Comparison of ENCODE assay signal across 26 mouse cellular contexts in the genomic region with DNA sequence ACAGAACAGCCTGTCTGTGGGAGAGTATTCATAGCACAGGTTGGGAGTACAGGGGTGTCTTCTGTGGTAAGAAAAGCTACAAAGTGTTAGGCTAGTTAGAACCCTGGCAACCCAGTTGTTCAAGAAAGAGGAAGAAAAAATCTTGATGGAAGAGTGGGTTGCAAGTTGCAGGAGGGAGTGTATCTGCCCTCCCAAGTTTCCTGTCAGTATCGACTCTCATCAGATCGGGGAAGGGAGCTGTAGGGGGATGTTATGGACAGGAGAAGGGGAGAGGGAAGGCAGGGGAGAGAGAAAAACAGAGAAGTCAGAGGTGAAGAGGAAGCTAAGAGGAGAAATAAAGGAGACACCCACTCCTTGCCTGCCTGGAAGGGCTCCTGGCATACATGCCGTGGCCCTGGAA. TPM values are rescaled to one million over a fixed set of nuclear protein-coding genes. Genes with fewer than 3 reads are reported as not detected.
DNase-seq lines count a peak whose midpoint lies in the region; ATAC-seq and TF ChIP-seq lines count a peak whose summit lies in the region.
"Had no signal": no experiment of that assay in that cellular context is flagged by ENCODE, and none has a peak within 500 bp of the region (broad histone marks: within the 10 kb centered on the region; RNA-seq: fewer than 3 reads in every experiment).

No protein-coding gene starts in this region.

- DNase-seq in limb, embryonic 10.5 days (ENCODE audit: low spot score): no peak
- DNase-seq in MEL (ENCODE audit: low read depth, low spot score) (peak; percentile 86), MEL-GATA-1-ER (ENCODE audit: extremely low read depth, low read depth) (peak; percentile 90)
- no peak for DNase-seq in embryonic facial prominence, embryonic 10.5 days (ENCODE audit: low spot score)
- DNase-seq: adrenal gland, postnatal 14 days; cerebellum, adult 11-12 months; cerebellum, adult 8-10 months; cerebellum, postnatal 10 days; cerebellum, postnatal 36 days; forebrain, postnatal 0 days; gastrocnemius, postnatal 14 days; heart, adult 2 months; heart, postnatal 14 days; heart, postnatal 4 days had no signal

- H3K9ac ChIP-seq in limb, embryonic 13.5 days: peak overlapping the region; percentile 4; the same call in 1 of the 2 replicates
- H3K9ac ChIP-seq in MEL (ENCODE audit: control insufficient read depth, low read depth, low read length, poor library complexity, severe bottlenecking): 0 out of 2 replicates have a peak overlapping the region, but pooled peaks have one; percentile 32
- H3K9ac ChIP-seq: embryonic facial prominence, embryonic 12.5 days; embryonic facial prominence, embryonic 15.5 days; forebrain, postnatal 0 days; hindbrain, embryonic 12.5 days; hindbrain, embryonic 15.5 days had no signal

- peaks cover 71% of the 10 kb centered on the region for H3K36me3 ChIP-seq in limb, embryonic 13.5 days
- peaks cover 80% of the 10 kb centered on the region for H3K36me3 ChIP-seq in limb, embryonic 10.5 days
- H3K36me3 ChIP-seq in MEL (ENCODE audit: control insufficient read depth in 1 of 2, insufficient read depth in 2 of 2, low read length in 2 of 2): peaks cover 0 to 34% of the 10 kb centered on the region in 2 experiments; a peak in 2 of 4 replicates
- H3K36me3 ChIP-seq in embryonic facial prominence, embryonic 10.5 days (replicated peaks): peaks cover 80% of the 10 kb centered on the region

- ATAC-seq in limb, embryonic 13.5 days (ENCODE audit: low FRiP score, low read depth): no peak
- ATAC-seq in granulocyte monocyte progenitor cell, adult 5-6 weeks (replicated peaks; ENCODE audit: poor library complexity, severe bottlenecking): peak; percentile 36; the same call in 1 of the 2 replicates
- ATAC-seq: CD4-positive, CD25-positive, alpha-beta regulatory T cell, adult 4 months; forebrain, embryonic 14.5 days; forebrain, postnatal 0 days; intestine, postnatal 0 days; Patski had no signal

- 93% methylated on average over 3 of the region's 3 CpGs for WGBS in limb, embryonic 13.5 days
- WGBS in limb, embryonic 10.5 days: 90% methylated on average over 3 of the region's 3 CpGs
- WGBS in embryonic facial prominence, embryonic 10.5 days: 87% methylated on average over 3 of the region's 3 CpGs

- H3K79me2 ChIP-seq in MEL (ENCODE audit: control insufficient read depth, insufficient read depth, low read length, poor library complexity): peaks cover 17% of the 10 kb centered on the region

- H3K27ac ChIP-seq in limb, embryonic 13.5 days: no peak overlapping the region
- no peak overlapping the region for H3K27ac ChIP-seq in limb, embryonic 10.5 days
- H3K27ac ChIP-seq in MEL (ENCODE audit: control insufficient read depth, low read depth, low read length): peak overlapping the region; percentile 81
- H3K27ac ChIP-seq in embryonic facial prominence, embryonic 10.5 days (replicated peaks): no peak overlapping the region
- H3K27ac ChIP-seq: embryonic facial prominence, embryonic 12.5 days; embryonic facial prominence, embryonic 15.5 days; gastrocnemius, adult 2 months; heart, adult 2 months; hindbrain, embryonic 12.5 days; hindbrain, embryonic 15.5 days had no signal

- TF ChIP-seq POLR2A in MEL (IDR thresholded peaks at IDR 0.05; ENCODE audit: control insufficient read depth in 1 of 2, insufficient read depth in 1 of 2, low read depth in 1 of 2, low read length in 2 of 2, poor library complexity in 1 of 2): no peak

- no peak overlapping the region for H3K4me2 ChIP-seq in limb, embryonic 13.5 days (replicated peaks)
- H3K4me2 ChIP-seq: embryonic facial prominence, embryonic 12.5 days; embryonic facial prominence, embryonic 15.5 days; heart, embryonic 11.5 days; hindbrain, embryonic 12.5 days; hindbrain, embryonic 15.5 days had no signal

- no peak for TF ChIP-seq CTCF in MEL (IDR thresholded peaks at IDR 0.05 in 2 of 3, conservative IDR thresholded peaks at IDR 0.05 in 1 of 3; ENCODE audit: control insufficient read depth in 1 of 3, insufficient read depth in 1 of 3, low read depth in 2 of 3, low read length in 3 of 3, poor library complexity in 1 of 3, severe bottlenecking in 1 of 3)

- no peaks in the 10 kb centered on the region for H3K27me3 ChIP-seq in limb, embryonic 13.5 days
- no peaks in the 10 kb centered on the region for H3K27me3 ChIP-seq in limb, embryonic 10.5 days (ENCODE audit: low read depth, poor library complexity, severe bottlenecking)
- no peaks in the 10 kb centered on the region for H3K27me3 ChIP-seq in MEL (ENCODE audit: control insufficient read depth in 1 of 2, insufficient read depth in 2 of 2, low read length in 2 of 2)
- no peaks in the 10 kb centered on the region for H3K27me3 ChIP-seq in embryonic facial prominence, embryonic 10.5 days (replicated peaks; ENCODE audit: low read depth, poor library complexity, severe bottlenecking)
- H3K27me3 ChIP-seq: embryonic facial prominence, embryonic 12.5 days; embryonic facial prominence, embryonic 15.5 days; hindbrain, embryonic 12.5 days; hindbrain, embryonic 15.5 days; Patski had no signal

- no peaks in the 10 kb centered on the region for H3K9me3 ChIP-seq in limb, embryonic 13.5 days
- no peaks in the 10 kb centered on the region for H3K9me3 ChIP-seq in limb, embryonic 10.5 days (replicated peaks)
- no peaks in the 10 kb centered on the region for H3K9me3 ChIP-seq in MEL (replicated peaks; ENCODE audit: insufficient read depth, low read length)
- H3K9me3 ChIP-seq in embryonic facial prominence, embryonic 10.5 days: no peaks in the 10 kb centered on the region
- H3K9me3 ChIP-seq: embryonic facial prominence, embryonic 12.5 days; embryonic facial prominence, embryonic 15.5 days; hindbrain, embryonic 12.5 days; hindbrain, embryonic 15.5 days had no signal

- no peak overlapping the region for H3K4me3 ChIP-seq in limb, embryonic 13.5 days
- H3K4me3 ChIP-seq in limb, embryonic 10.5 days: no peak overlapping the region
- no peak overlapping the region for H3K4me3 ChIP-seq in MEL (ENCODE audit: control insufficient read depth in 1 of 2, insufficient read depth in 1 of 2, low read depth in 2 of 2, low read length in 2 of 2)
- no peak overlapping the region for H3K4me3 ChIP-seq in embryonic facial prominence, embryonic 10.5 days
- H3K4me3 ChIP-seq: embryonic facial prominence, embryonic 12.5 days; embryonic facial prominence, embryonic 15.5 days; gastrocnemius, adult 2 months; heart, adult 2 months; hindbrain, embryonic 12.5 days; hindbrain, embryonic 15.5 days had no signal

- no peak for TF ChIP-seq RAD21 in MEL (IDR thresholded peaks at IDR 0.05; ENCODE audit: low read depth, low read length)

- H3K4me1 ChIP-seq in limb, embryonic 13.5 days: peaks cover 18% of the 10 kb centered on the region
- peaks cover 22% of the 10 kb centered on the region for H3K4me1 ChIP-seq in limb, embryonic 10.5 days
- peaks cover 4 to 40% of the 10 kb centered on the region in 2 experiments; a peak in 3 of 4 replicates for H3K4me1 ChIP-seq in MEL (ENCODE audit: control insufficient read depth in 1 of 2, insufficient read depth in 2 of 2, low read length in 2 of 2)
- peaks cover 23% of the 10 kb centered on the region for H3K4me1 ChIP-seq in embryonic facial prominence, embryonic 10.5 days

- peak; percentile 48 to 68; a peak in 3 of 4 replicates for TF ChIP-seq EP300 in MEL (IDR thresholded peaks at IDR 0.05; ENCODE audit: low read depth in 1 of 2, low read length in 2 of 2)

RNA-seq across cellular contexts. Expression of gene 2310061I04Rik, which starts 3.4 kb away (rescaled TPM):
- 21.9 and 25.0 TPM in 2 replicates for polyA plus RNA-seq in limb, embryonic 13.5 days (2015; fragmentation: Nextera tagmentation; extraction: Ambion mirVana)
- 23.2 and 27.6 TPM in 2 replicates for polyA plus RNA-seq in limb, embryonic 10.5 days (2016; fragmentation: Nextera tagmentation; extraction: Ambion mirVana)
- 10.9 and 11.4 TPM in 2 replicates for total RNA-seq in MEL (2012; rRNA removed)
- 100 to 1,000 TPM in 1 of 2 experiments, not detected in 1; 106 TPM for polyA plus RNA-seq in MEL (2012; ENCODE audit: insufficient read depth in 1 of 2, insufficient read length in 2 of 2, low read depth in 1 of 2, low replicate concordance in 2 of 2, missing spikeins in 1 of 2)
- 97.8 and 112 TPM in 2 replicates for total RNA-seq in granulocyte monocyte progenitor cell, adult 5-6 weeks (2014; fragmentation: Nextera tagmentation)
- 6.2 and 8.4 TPM in 2 replicates for total RNA-seq in granulocyte monocyte progenitor cell, adult 5-6 weeks (2017)
- 27.5 and 28.6 TPM in 2 replicates for polyA plus RNA-seq in embryonic facial prominence, embryonic 10.5 days (2016; fragmentation: Nextera tagmentation; extraction: Ambion mirVana)

RNA-seq across cellular contexts. Expression of gene Atat1, which starts 9.2 kb away (rescaled TPM):
- polyA plus RNA-seq in limb, embryonic 13.5 days (2015; fragmentation: Nextera tagmentation; extraction: Ambion mirVana): 128 and 139 TPM in 2 replicates
- 104 and 131 TPM in 2 replicates for polyA plus RNA-seq in limb, embryonic 10.5 days (2016; fragmentation: Nextera tagmentation; extraction: Ambion mirVana)
- total RNA-seq in MEL (2012; rRNA removed): 4.4 and 4.6 TPM in 2 replicates
- polyA plus RNA-seq in MEL (2012; ENCODE audit: insufficient read depth in 1 of 2, insufficient read length in 2 of 2, low read depth in 1 of 2, low replicate concordance in 2 of 2, missing spikeins in 1 of 2): 10 to 100 TPM in 1 of 2 experiments, not detected in 1; 14.4 TPM
- total RNA-seq in granulocyte monocyte progenitor cell, adult 5-6 weeks (2014; fragmentation: Nextera tagmentation): 17.8 and 25.6 TPM in 2 replicates
- 5.4 and 8.0 TPM in 2 replicates for total RNA-seq in granulocyte monocyte progenitor cell, adult 5-6 weeks (2017)
- polyA plus RNA-seq in embryonic facial prominence, embryonic 10.5 days (2016; fragmentation: Nextera tagmentation; extraction: Ambion mirVana): 117 and 130 TPM in 2 replicates

RNA-seq across cellular contexts. Expression of gene Mrps18b, which starts 15.6 kb away (rescaled TPM):
- polyA plus RNA-seq in limb, embryonic 13.5 days (2015; fragmentation: Nextera tagmentation; extraction: Ambion mirVana): 67.1 and 67.5 TPM in 2 replicates
- 87.6 and 122 TPM in 2 replicates for polyA plus RNA-seq in limb, embryonic 10.5 days (2016; fragmentation: Nextera tagmentation; extraction: Ambion mirVana)
- total RNA-seq in MEL (2012; rRNA removed): 149 and 179 TPM in 2 replicates
- polyA plus RNA-seq in MEL (2012; ENCODE audit: insufficient read depth in 1 of 2, insufficient read length in 2 of 2, low read depth in 1 of 2, low replicate concordance in 2 of 2, missing spikeins in 1 of 2): 100 to 1,000 TPM in 1 of 2 experiments, not detected in 1; 239 TPM
- total RNA-seq in granulocyte monocyte progenitor cell, adult 5-6 weeks (2014; fragmentation: Nextera tagmentation): 100 and 151 TPM in 2 replicates
- 62.6 and 72.8 TPM in 2 replicates for total RNA-seq in granulocyte monocyte progenitor cell, adult 5-6 weeks (2017)
- 96.0 and 96.3 TPM in 2 replicates for polyA plus RNA-seq in embryonic facial prominence, embryonic 10.5 days (2016; fragmentation: Nextera tagmentation; extraction: Ambion mirVana)

RNA-seq across cellular contexts. Expression of gene Ppp1r10, which starts 15.6 kb away (rescaled TPM):
- polyA plus RNA-seq in limb, embryonic 13.5 days (2015; fragmentation: Nextera tagmentation; extraction: Ambion mirVana): 42.4 and 43.7 TPM in 2 replicates
- polyA plus RNA-seq in limb, embryonic 10.5 days (2016; fragmentation: Nextera tagmentation; extraction: Ambion mirVana): 52.9 and 63.4 TPM in 2 replicates
- total RNA-seq in MEL (2012; rRNA removed): 24.2 and 25.3 TPM in 2 replicates
- 10 to 100 TPM in 1 of 2 experiments, not detected in 1; 61.4 TPM for polyA plus RNA-seq in MEL (2012; ENCODE audit: insufficient read depth in 1 of 2, insufficient read length in 2 of 2, low read depth in 1 of 2, low replicate concordance in 2 of 2, missing spikeins in 1 of 2)
- total RNA-seq in granulocyte monocyte progenitor cell, adult 5-6 weeks (2014; fragmentation: Nextera tagmentation): 78.2 and 83.9 TPM in 2 replicates
- 79.2 and 87.5 TPM in 2 replicates for total RNA-seq in granulocyte monocyte progenitor cell, adult 5-6 weeks (2017)
- polyA plus RNA-seq in embryonic facial prominence, embryonic 10.5 days (2016; fragmentation: Nextera tagmentation; extraction: Ambion mirVana): 59.7 and 61.2 TPM in 2 replicates

RNA-seq across cellular contexts. Expression of gene Dhx16, which starts 21.0 kb away (rescaled TPM):
- 41.8 and 42.5 TPM in 2 replicates for polyA plus RNA-seq in limb, embryonic 13.5 days (2015; fragmentation: Nextera tagmentation; extraction: Ambion mirVana)
- 58.4 and 62.4 TPM in 2 replicates for polyA plus RNA-seq in limb, embryonic 10.5 days (2016; fragmentation: Nextera tagmentation; extraction: Ambion mirVana)
- total RNA-seq in MEL (2012; rRNA removed): 75.4 and 79.2 TPM in 2 replicates
- polyA plus RNA-seq in MEL (2012; ENCODE audit: insufficient read depth in 1 of 2, insufficient read length in 2 of 2, low read depth in 1 of 2, low replicate concordance in 2 of 2, missing spikeins in 1 of 2): 100 to 1,000 TPM in 1 of 2 experiments, not detected in 1; 101 TPM
- 79.2 and 111 TPM in 2 replicates for total RNA-seq in granulocyte monocyte progenitor cell, adult 5-6 weeks (2014; fragmentation: Nextera tagmentation)
- total RNA-seq in granulocyte monocyte progenitor cell, adult 5-6 weeks (2017): 44.3 and 57.8 TPM in 2 replicates
- 52.6 and 60.7 TPM in 2 replicates for polyA plus RNA-seq in embryonic facial prominence, embryonic 10.5 days (2016; fragmentation: Nextera tagmentation; extraction: Ambion mirVana)

Comparison
In these comparisons a context has a peak if more than half of its experiments do, and no peak if none do; other contexts are left out.
1. DNase-seq: peak in MEL (single experiment) and MEL-GATA-1-ER (single experiment); none in limb, embryonic 10.5 days (single experiment) and embryonic facial prominence, embryonic 10.5 days (single experiment).